Mouse (Mus musculus) liver, adult 2 months (tissue): ENCODE results near the gene Marveld3. TPM values are rescaled to one million over a fixed set of nuclear protein-coding genes. Genes with fewer than 3 reads are reported as not detected.

ENCODE experiments used
- DNase-seq: peaks from one replicate; pipeline ENCODE4 v3.0.0-alpha.2; 2011; ENCODE audit warnings: low read depth, low spot score; ENCODE audit errors: extremely low read depth
- H3K27ac ChIP-seq: fragments of 200-500 bp; replicated peaks from 2 replicates; pipeline ENCODE4 v1.5.1; 2012; ENCODE audit warnings: low read depth, mild to moderate bottlenecking, control low read depth, inconsistent platforms, low read length; ENCODE audit not compliant: insufficient read depth
- H3K27me3 ChIP-seq: fragments of 200-500 bp; 2 replicates; pipeline ENCODE4 v1.6.1; 2012; ENCODE audit warnings: mild to moderate bottlenecking, moderate library complexity, low read length, inconsistent platforms; ENCODE audit not compliant: control insufficient read depth, insufficient read depth
- H3K36me3 ChIP-seq: fragments of 200-500 bp; 2 replicates; pipeline ENCODE4 v1.6.1; 2012; ENCODE audit warnings: low read length, inconsistent platforms; ENCODE audit not compliant: control insufficient read depth, insufficient read depth
- H3K4me1 ChIP-seq: fragments of 200-500 bp; 2 replicates; pipeline ENCODE4 v1.6.1; 2011; ENCODE audit warnings: low read length; ENCODE audit not compliant: control insufficient read depth, insufficient read depth
- H3K4me3 ChIP-seq: fragments of 200-500 bp; 2 replicates; pipeline ENCODE4 v1.5.1; 2011; ENCODE audit warnings: low read depth, mild to moderate bottlenecking, control low read depth, low read length, moderate library complexity; ENCODE audit not compliant: insufficient read depth
- H3K79me2 ChIP-seq: fragments of 200-500 bp; 2 replicates; pipeline ENCODE4 v1.6.1; 2012; ENCODE audit warnings: inconsistent platforms, mild to moderate bottlenecking, low read length, moderate library complexity; ENCODE audit not compliant: control insufficient read depth, insufficient read depth
- H3K9ac ChIP-seq: fragments of 200-500 bp; 2 replicates; pipeline ENCODE4 v1.6.1; 2012; ENCODE audit warnings: low read depth, mild to moderate bottlenecking, control low read depth, inconsistent platforms, low read length
- CTCF ChIP-seq: fragments of 200-500 bp; IDR thresholded peaks from 2 replicates; pipeline ENCODE4 v1.5.1; 2011; ENCODE audit warnings: low read depth, low read length, control low read depth
- POLR2A ChIP-seq: fragments of 200-500 bp; IDR thresholded peaks from 2 replicates; pipeline ENCODE4 v1.6.1; 2011; ENCODE audit warnings: low read length, control low read depth; ENCODE audit not compliant: insufficient read depth; ENCODE audit errors: extremely low read depth
- WGBS: fragments of 180-500 bp; shearing (Covaris S2); methylation state at CpG from one replicate; pipeline ENCODE4 v1.1.7; 2018; 5-methylcytosine and 5-hydroxymethylcytosine counted together
- polyA plus RNA-seq: library from polyadenylated mRNA; depleted of rRNA; stranded (reverse); fragments of >200 nt; gene quantifications from 2 replicates; pipeline ENCODE4 v1.2.3, GENCODE M21; 2012
- total RNA-seq: library from RNA; depleted of rRNA; stranded (reverse); fragments of >200 nt; gene quantifications from 2 replicates; pipeline ENCODE4 v1.2.3, GENCODE M21; 2014

The Marveld3 gene
- total and polyA plus RNA-seq, 2 experiments, result 0.23 to 0.37 TPM

DNA sequence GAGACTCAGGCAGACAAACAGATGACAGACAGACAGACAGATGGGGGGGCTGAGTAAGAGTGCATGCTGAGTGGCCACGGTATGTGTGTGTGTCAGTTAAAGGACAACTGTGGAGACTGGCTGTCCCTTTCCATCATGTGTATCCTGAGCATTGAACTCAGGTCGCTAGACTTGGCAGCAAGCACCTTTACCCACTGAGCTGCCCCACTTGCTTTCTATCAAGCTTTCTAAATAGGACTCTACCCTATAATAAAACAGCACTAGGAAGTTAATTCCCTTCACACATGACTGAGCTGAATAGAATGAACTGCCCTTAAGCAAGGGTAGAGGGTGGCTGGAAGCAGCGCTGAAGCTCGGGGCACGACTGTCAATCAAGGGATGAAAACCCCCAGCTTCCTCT is 30.2 kb upstream of the Marveld3 start:
- H3K27ac ChIP-seq, result peak overlapping the region; percentile 91
- H3K79me2 ChIP-seq, result 0 out of 2 replicates have a peak, but pooled peaks cover 3% of the 10 kb centered on the region
- no peaks in the 10 kb centered on the region for H3K27me3 ChIP-seq
- H3K9ac ChIP-seq, result peak overlapping the region; percentile 95
- TF ChIP-seq CTCF (no peak), POLR2A (no peak)
- H3K4me1 ChIP-seq, result peaks cover 11% of the 10 kb centered on the region
- peaks cover 55% of the 10 kb centered on the region for H3K36me3 ChIP-seq
- peak overlapping the region; percentile 58 for H3K4me3 ChIP-seq
- DNase-seq, result peak; percentile 50
- 18% methylated on average over 5 of the region's 5 CpGs for WGBS

DNA sequence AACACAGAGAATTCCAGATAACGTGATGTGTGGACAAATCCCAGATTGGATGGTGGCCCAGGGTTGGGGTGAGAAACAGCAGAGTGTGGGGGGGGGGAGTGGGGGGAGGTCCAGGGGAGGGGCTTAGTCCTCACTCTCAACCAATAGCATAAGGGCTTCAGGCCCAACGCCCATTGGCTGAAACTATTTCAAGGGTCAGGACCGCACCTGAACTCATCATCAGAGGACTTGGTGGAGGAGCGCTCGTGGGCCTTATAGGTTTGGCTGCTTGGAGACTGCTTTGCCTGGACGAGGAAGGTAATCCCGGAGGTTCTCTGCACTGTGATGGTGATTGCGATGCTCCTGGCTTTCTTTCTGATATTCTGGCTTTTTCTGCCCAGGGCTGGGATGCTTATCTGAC is 28.2 kb upstream of the Marveld3 start, which contains the start of gene Tat:
Gene Tat, plus strand, starts transcription at position 214 of the 400 bp plus-strand sequence.
- H3K27ac ChIP-seq, result peak within 1 kb of the TSS; percentile 91
- peak; percentile 95 for DNase-seq
- TF ChIP-seq POLR2A, result peak; percentile 99
- TF ChIP-seq CTCF, result no peak
- WGBS, result 13% methylated on average over 8 of the region's 8 CpGs
- H3K27me3 ChIP-seq, result no peaks in the 10 kb centered on the region
- H3K9ac ChIP-seq, result peak within 1 kb of the TSS; percentile 98
- H3K36me3 ChIP-seq, result peaks cover 37% of the 10 kb centered on the region
- H3K4me1 ChIP-seq, result peaks cover 12% of the 10 kb centered on the region
- H3K4me3 ChIP-seq, result peak within 1 kb of the TSS; percentile 58
- 0 out of 2 replicates have a peak, but pooled peaks cover 3% of the 10 kb centered on the region for H3K79me2 ChIP-seq

DNA sequence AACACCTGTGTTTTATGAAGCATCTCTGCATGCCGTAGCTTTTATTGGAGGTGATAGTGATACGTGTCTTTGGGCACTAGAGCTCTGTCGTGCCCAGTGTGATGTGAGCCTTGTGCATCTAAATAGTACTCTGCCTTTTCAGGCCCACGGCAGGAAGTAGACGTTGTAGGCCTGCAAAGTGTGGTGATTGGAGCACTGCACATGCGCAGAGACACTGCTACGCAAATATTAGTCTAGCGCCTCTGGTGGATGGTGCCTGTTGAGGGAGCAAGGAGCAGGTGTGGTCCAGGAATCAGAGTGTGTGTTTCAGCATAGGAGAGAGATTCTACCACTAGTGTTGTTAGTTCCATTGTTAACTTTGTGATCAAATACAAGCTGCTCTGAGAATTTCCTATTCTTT is 27.1 kb upstream of the Marveld3 start:
- Histone ChIP-seq H3K4me1 (peaks cover 21% of the 10 kb centered on the region), H3K9ac (no peak overlapping the region), H3K4me3 (no peak overlapping the region), H3K79me2 (0 out of 2 replicates have a peak, but pooled peaks cover 3% of the 10 kb centered on the region), H3K27me3 (no peaks in the 10 kb centered on the region), H3K27ac (peak overlapping the region; percentile 7; the same call in 1 of the 2 replicates), H3K36me3 (peaks cover 27% of the 10 kb centered on the region)
- WGBS, result 57% methylated on average over 8 of the region's 8 CpGs
- peak; percentile 63 for DNase-seq
- TF ChIP-seq CTCF (peak; percentile 46), POLR2A (no peak)

DNA sequence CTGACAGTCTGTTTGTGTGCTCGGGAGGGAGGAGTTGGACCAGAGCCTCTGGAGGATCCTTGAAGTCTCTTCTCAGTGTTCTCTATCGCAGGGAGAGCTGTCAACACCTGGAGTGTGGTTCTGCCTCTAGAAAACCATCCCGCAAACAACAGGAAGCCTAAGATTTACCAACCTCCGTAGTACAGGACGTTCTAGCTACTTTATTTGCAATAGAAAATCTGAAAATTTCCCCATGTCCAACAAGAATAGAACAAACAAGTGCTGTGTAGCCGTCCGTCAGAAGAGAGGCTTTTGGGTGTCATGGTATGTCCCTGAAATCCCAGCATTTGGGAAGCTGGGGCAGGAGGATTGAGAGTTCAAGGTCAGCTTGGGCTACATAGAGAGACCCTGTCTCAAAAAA is 25.8 kb upstream of the Marveld3 start:
- H3K79me2 ChIP-seq, result 0 out of 2 replicates have a peak, but pooled peaks cover 3% of the 10 kb centered on the region
- H3K27me3 ChIP-seq, result no peaks in the 10 kb centered on the region
- peak; percentile 82 for DNase-seq
- no peak for TF ChIP-seq POLR2A
- no peak for TF ChIP-seq CTCF
- H3K36me3 ChIP-seq, result peaks cover 17% of the 10 kb centered on the region
- H3K4me3 ChIP-seq, result 0 out of 2 replicates have a peak overlapping the region, but pooled peaks have one; percentile 1
- peak overlapping the region; percentile 91 for H3K27ac ChIP-seq
- peaks cover 28% of the 10 kb centered on the region for H3K4me1 ChIP-seq
- H3K9ac ChIP-seq, result peak overlapping the region; percentile 50; the same call in 1 of the 2 replicates
- 20% methylated on average over 7 of the region's 7 CpGs for WGBS

DNA sequence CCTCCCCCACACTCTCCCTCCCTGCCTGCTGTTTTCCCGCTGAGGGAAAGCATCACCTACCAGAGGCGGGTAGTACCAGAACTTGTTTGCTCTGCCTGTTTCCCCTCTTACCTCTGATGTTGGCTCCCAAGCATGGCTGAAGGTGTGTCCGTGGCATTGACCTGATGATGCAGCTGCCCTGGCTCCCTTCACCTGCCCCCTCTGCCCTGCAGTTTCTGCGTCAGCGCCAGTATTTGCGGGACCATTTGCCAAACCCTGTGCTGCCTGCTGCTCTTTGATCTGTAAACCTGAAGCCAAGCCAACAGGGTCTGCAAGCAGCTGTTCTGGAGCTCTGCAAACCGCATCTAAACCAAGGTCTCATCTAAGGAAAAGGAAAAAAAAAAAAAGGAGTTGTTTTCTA is 24.4 kb upstream of the Marveld3 start:
- DNase-seq, result peak; percentile 99
- TF ChIP-seq POLR2A, result no peak
- no peak for TF ChIP-seq CTCF
- WGBS, result 14% methylated on average over 7 of the region's 7 CpGs
- no peaks in the 10 kb centered on the region for H3K27me3 ChIP-seq
- 0 out of 2 replicates have a peak, but pooled peaks cover 3% of the 10 kb centered on the region for H3K79me2 ChIP-seq
- no peak overlapping the region for H3K4me3 ChIP-seq
- peaks cover 34% of the 10 kb centered on the region for H3K4me1 ChIP-seq
- no peak overlapping the region for H3K9ac ChIP-seq
- peaks cover 4% of the 10 kb centered on the region for H3K36me3 ChIP-seq
- H3K27ac ChIP-seq, result peak overlapping the region; percentile 87

DNA sequence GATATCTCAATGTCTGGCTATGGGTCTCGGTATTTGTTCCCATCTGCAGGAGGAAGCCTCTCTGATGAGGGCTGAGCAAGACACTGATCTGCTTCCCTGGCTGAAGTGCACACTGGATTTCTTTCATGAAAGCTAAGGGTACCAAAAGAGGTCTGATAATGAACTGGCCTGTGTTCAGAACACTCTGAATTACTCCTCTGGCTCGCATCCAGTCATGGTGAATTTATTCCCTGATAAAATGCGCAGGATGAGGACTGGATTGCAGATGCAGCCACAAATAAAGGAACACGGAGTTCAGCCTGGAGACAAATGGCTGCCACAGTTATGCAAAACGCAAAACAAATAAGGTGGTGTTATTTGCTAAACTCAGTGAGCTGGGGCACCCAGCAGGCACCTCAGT is 21.9 kb upstream of the Marveld3 start:
- peak overlapping the region; percentile 91 for H3K27ac ChIP-seq
- TF ChIP-seq CTCF (no peak), POLR2A (no peak)
- no peaks in the 10 kb centered on the region for H3K27me3 ChIP-seq
- H3K79me2 ChIP-seq, result no peaks in the 10 kb centered on the region
- DNase-seq, result peak; percentile 97
- no peak overlapping the region for H3K4me3 ChIP-seq
- no peaks in the 10 kb centered on the region for H3K36me3 ChIP-seq
- no peak overlapping the region for H3K9ac ChIP-seq
- peaks cover 32% of the 10 kb centered on the region for H3K4me1 ChIP-seq
- 10% methylated on average over 5 of the region's 5 CpGs for WGBS
